Mouse (Mus musculus): ENCODE results near the gene Dbn1. TPM values are rescaled to one million over a fixed set of nuclear protein-coding genes. Genes with fewer than 3 reads are reported as not detected.
A peak's percentile ranks its signal among the peaks of the same experiment; 100 is the strongest.

The Dbn1 gene
- polyA plus RNA-seq, 1 experiment from 2014 or later: 417 TPM

DNA sequence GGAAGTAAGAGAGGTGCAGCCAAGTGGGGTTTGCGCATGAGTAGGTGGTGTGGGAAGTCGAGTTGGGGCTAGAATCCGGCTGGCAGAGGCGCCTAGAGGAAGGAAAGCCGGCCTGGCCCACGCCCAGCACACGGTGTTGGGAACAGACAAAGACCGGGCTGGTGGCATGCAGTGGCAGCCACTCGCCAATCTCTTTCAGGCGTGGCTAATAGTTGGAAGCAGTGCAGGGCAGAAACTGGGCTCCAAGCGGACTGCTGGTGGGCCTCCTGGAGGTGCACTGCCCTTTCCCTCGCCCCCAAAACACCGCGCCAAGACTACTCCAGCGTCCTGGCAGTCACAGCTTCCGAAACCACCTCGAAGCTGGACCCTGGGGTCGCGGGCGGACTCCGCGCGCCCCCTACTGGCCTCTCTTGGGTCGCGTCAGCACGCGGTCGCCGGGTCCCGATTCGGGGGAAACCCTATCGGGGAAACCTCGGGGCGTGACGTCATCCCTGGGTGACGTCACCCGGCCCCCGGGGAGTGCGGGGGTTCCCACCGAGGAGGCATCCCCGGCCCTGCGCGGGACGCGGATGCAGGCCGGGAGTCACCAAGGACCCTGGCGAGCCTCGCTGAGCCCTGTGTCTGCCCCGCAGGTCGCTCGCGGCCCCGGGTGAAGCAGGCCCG, 16.6 kb downstream of the Dbn1 start:
- Histone ChIP-seq H3K9me3 (replicated peaks) (no peaks in the 10 kb centered on the region), H3K4me1 (peaks cover 70% of the 10 kb centered on the region), H3K36me3 (peaks cover 30% of the 10 kb centered on the region), H3K27me3 (ENCODE audit: low read depth, poor library complexity, severe bottlenecking) (peaks cover 8% of the 10 kb centered on the region; the same call in 1 of the 2 replicates), H3K4me3 (peak overlapping the region; percentile 66), H3K27ac (peak overlapping the region; percentile 81)
- DNase-seq (ENCODE audit: low spot score): peak; percentile 98
- WGBS: 3% methylated on average over 54 of the region's 54 CpGs

DNA sequence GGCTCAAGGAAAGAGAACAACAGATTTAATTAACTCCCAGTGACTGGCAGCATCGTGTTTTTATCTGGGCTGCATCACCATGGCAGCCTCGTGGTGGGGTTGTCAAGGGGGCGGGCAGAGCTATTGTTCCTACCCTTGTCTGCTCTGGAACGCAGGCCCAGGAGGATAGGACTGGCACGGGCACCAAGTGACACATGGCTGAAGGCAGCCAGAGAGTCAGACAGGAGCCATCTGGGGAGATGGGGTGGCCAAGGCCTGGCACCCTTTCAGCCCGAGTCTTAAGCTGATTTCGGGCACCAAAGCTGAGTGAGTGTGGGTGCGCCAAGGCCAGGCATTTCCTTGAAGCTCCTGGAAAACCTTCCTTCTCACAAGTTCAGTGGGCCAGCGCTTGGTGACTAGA, 17.5 kb downstream of the Dbn1 start:
- H3K4me3 ChIP-seq: no peak overlapping the region

GRCm38 (mm10) chr13:55468851-55469560, 18.9 kb downstream of the Dbn1 start:
- no peak overlapping the region for H3K27ac ChIP-seq
- DNase-seq (ENCODE audit: low spot score): peak; percentile 61
- H3K9me3 ChIP-seq (replicated peaks): no peaks in the 10 kb centered on the region
- H3K4me3 ChIP-seq: no peak overlapping the region
- H3K27me3 ChIP-seq (ENCODE audit: low read depth, poor library complexity, severe bottlenecking): peaks cover 8% of the 10 kb centered on the region; the same call in 1 of the 2 replicates
- peaks cover 7% of the 10 kb centered on the region for H3K36me3 ChIP-seq
- peaks cover 79% of the 10 kb centered on the region for H3K4me1 ChIP-seq
- WGBS: 58% methylated on average over 13 of the region's 13 CpGs

More for the DNA sequence above, 17.5 kb downstream of the Dbn1 start:
- DNase-seq (ENCODE audit: low spot score): no peak
- Histone ChIP-seq H3K27me3 (ENCODE audit: low read depth, poor library complexity, severe bottlenecking) (peaks cover 8% of the 10 kb centered on the region; the same call in 1 of the 2 replicates), H3K9me3 (replicated peaks) (no peaks in the 10 kb centered on the region), H3K36me3 (peaks cover 21% of the 10 kb centered on the region), H3K27ac (peak overlapping the region; percentile 81; the same call in 1 of the 2 replicates), H3K4me1 (peaks cover 78% of the 10 kb centered on the region)
- WGBS: 77% methylated on average over 9 of the region's 9 CpGs

GRCm38 (mm10) chr13:55465830-55466440, 22.0 kb downstream of the Dbn1 start:
- H3K27ac ChIP-seq: peak overlapping the region; percentile 91; the same call in 1 of the 2 replicates

GRCm38 (mm10) chr13:55465184-55465583, 22.7 kb downstream of the Dbn1 start:
- Histone ChIP-seq H3K27ac (peak overlapping the region; percentile 91), H3K27me3 (ENCODE audit: low read depth, poor library complexity, severe bottlenecking) (0 out of 2 replicates have a peak, but pooled peaks cover 3% of the 10 kb centered on the region), H3K4me3 (peak overlapping the region; percentile 71), H3K36me3 (peaks cover 27% of the 10 kb centered on the region), H3K9me3 (replicated peaks) (no peaks in the 10 kb centered on the region), H3K4me1 (peaks cover 56% of the 10 kb centered on the region)
- no peak for DNase-seq (ENCODE audit: low spot score)
- 20% methylated on average over 3 of the region's 3 CpGs for WGBS

More at GRCm38 (mm10) chr13:55465830-55466440, 22.0 kb downstream of the Dbn1 start:
- H3K36me3 ChIP-seq: peaks cover 20% of the 10 kb centered on the region
- WGBS: 84% methylated on average over 5 of the region's 5 CpGs
- DNase-seq (ENCODE audit: low spot score): no peak
- peak overlapping the region; percentile 24; the same call in 1 of the 2 replicates for H3K4me3 ChIP-seq
- peaks cover 10% of the 10 kb centered on the region; the same call in 1 of the 2 replicates for H3K27me3 ChIP-seq (ENCODE audit: low read depth, poor library complexity, severe bottlenecking)
- no peaks in the 10 kb centered on the region for H3K9me3 ChIP-seq (replicated peaks)
- H3K4me1 ChIP-seq: peaks cover 62% of the 10 kb centered on the region

DNA sequence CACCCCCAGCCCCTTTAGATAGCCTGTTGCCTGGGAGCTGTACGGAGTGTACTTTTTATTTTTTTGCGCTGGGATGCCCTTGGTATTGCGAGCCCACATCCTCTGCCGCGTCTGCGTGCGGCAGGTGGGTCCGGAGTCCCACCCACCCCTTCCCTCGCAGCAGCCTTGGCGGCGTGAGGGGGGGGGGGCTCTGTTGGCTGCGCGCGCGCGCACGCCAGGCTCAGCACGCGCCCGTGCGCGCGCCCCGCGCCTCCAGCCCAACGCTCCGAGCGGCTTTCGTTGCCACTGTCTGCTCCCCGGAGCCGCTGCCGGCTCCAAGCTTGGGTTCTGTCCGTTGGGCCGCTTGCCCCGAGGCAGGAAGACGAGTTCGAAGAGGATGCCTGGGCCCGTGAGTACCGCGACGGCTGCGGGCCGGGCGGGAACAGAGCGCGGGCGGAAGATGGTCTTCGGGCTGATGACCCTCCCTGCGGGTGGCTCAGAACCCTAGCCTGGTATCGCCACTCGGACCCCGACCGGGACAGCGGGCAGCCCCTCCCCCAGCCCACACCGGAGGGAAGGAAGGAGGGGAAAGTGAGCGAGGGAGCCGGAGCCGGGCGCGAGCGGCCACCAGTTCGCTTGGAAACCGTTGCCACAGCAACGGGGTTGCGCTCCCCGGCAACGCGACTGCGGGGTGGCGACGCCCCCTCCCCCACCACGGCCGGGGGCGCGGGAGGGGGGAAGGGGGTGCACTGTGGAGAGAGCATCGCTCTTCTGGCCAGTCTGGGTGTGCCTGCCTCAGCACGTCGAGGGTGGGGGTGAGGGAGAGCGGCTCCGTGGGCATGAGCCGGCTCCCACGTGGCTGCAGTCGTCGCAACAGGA, 23.7 kb downstream of the Dbn1 start, which contains the start of gene Prr7:
Gene Prr7 (plus strand): TSS at position 241 of the 858 bp plus-strand sequence.
- under 1% methylated on average over 81 of the region's 84 CpGs for WGBS
- H3K27me3 ChIP-seq (ENCODE audit: low read depth, poor library complexity, severe bottlenecking): 0 out of 2 replicates have a peak, but pooled peaks cover 3% of the 10 kb centered on the region
- peak; percentile 80 for DNase-seq (ENCODE audit: low spot score)
- peaks cover 51% of the 10 kb centered on the region for H3K4me1 ChIP-seq
- peak within 1 kb of the TSS; percentile 91 for H3K27ac ChIP-seq
- H3K36me3 ChIP-seq: peaks cover 36% of the 10 kb centered on the region
- peak within 1 kb of the TSS; percentile 71 for H3K4me3 ChIP-seq
- no peaks in the 10 kb centered on the region for H3K9me3 ChIP-seq (replicated peaks)

DNA sequence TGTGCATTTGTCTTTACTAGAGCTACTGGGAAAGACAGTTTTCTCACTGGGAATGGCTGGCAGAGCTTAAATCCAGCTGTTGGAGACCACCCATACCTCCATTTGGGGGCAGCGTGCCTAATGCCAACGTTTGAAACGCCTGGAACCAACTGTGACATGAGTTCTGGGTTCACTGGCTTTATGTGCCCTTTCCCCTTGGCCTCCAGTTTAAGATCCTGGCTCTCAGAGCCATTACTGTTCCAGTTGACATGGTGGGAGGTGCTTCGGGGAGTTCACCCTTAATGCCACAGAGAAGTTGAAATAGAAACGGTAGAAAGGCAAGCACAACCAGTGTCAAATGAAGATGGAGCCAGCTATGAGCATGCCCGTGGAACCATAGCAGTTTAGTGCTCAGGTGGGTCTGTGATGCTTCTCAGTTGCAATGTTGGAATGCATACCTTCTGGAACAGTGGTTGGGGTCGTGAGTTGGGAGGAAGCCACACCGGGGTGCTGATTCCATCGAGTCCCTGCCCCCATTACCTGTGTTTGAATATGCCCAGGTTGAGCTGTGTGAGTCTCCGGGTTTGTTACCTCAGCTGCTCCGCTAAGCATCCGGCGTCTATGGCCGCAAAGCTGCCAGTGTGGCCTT, 24.4 kb downstream of the Dbn1 start:
- DNase-seq (ENCODE audit: low spot score): no peak
- Histone ChIP-seq H3K27ac (peak overlapping the region; percentile 91), H3K27me3 (ENCODE audit: low read depth, poor library complexity, severe bottlenecking) (0 out of 2 replicates have a peak, but pooled peaks cover 3% of the 10 kb centered on the region), H3K36me3 (peaks cover 43% of the 10 kb centered on the region), H3K4me1 (peaks cover 44% of the 10 kb centered on the region), H3K4me3 (peak overlapping the region; percentile 71), H3K9me3 (replicated peaks) (no peaks in the 10 kb centered on the region)
- WGBS: 12% methylated on average over 14 of the region's 14 CpGs

- H3K27ac ChIP-seq: no peak overlapping the region
- no peaks in the 10 kb centered on the region for H3K9me3 ChIP-seq (replicated peaks)
- H3K4me1 ChIP-seq: peaks cover 42% of the 10 kb centered on the region
- H3K36me3 ChIP-seq: peaks cover 49% of the 10 kb centered on the region
- 45% methylated on average over 2 of the region's 2 CpGs for WGBS
- 0 out of 2 replicates have a peak overlapping the region, but pooled peaks have one; percentile 71 for H3K4me3 ChIP-seq
- H3K27me3 ChIP-seq (ENCODE audit: low read depth, poor library complexity, severe bottlenecking): 0 out of 2 replicates have a peak, but pooled peaks cover 3% of the 10 kb centered on the region
- no peak for DNase-seq (ENCODE audit: low spot score)
Observed at GRCm38 (mm10) chr13:55462965-55463364, 24.9 kb downstream of the Dbn1 start.

DNA sequence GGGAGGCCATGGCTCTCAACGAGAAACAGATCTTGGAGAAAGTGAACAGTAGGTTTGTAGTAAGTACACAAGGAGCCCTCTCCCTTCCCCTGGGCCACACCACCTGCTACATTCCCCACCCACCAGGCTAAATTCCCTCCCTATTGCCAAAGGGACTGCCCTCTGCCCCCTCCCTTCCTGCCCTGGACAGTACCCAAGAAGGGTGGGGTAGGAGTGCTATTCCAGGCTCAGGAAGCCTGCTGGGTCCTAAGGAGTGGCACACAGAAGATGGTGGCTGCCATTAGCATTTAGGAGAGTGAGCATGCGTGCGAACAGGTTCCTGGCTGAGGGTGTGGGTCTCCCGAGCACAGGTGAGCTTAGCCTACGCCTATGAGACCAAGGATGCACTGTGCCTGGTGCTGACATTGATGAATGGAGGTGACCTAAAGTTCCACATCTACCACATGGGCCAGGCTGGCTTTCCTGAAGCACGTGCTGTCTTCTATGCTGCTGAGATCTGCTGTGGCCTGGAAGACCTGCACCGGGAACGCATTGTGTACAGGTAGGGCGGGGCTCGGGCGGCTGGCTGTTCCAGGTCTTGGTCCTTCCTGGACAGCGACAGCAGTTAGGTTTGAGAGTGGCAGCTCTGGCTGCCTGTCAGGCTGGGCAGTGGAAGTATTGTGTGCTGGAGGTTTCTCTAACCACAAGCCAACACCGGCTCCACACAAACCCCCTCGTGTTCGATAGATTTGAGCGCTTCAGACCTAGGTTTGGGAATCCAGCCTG, 35.9 kb downstream of the Dbn1 start:
- Histone ChIP-seq H3K9me3 (replicated peaks) (no peaks in the 10 kb centered on the region), H3K36me3 (peaks cover 92% of the 10 kb centered on the region), H3K27ac (no peak overlapping the region), H3K27me3 (ENCODE audit: low read depth, poor library complexity, severe bottlenecking) (no peaks in the 10 kb centered on the region), H3K4me3 (no peak overlapping the region), H3K4me1 (peaks cover 10% of the 10 kb centered on the region)
- no peak for DNase-seq (ENCODE audit: low spot score)
- WGBS: 94% methylated on average over 16 of the region's 16 CpGs

DNA sequence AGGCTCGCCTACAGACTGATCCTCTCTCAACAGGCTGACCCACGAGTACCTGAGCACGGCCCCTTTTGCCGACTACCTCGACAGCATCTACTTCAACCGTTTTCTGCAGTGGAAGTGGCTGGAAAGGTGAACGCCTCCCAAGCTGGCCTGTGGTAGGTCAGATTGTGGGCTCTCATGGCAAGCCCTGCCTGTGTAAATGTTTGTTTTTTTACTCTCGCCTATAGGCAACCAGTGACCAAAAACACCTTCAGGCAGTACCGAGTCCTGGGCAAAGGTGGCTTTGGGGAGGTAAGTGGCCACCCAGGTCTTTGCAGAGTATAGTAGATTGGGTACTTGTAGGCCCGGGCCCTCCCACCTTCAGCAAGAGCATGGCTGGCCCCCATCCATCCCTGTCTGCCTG, 36.6 kb downstream of the Dbn1 start:
- H3K4me1 ChIP-seq: peaks cover 16% of the 10 kb centered on the region
- whole genome bisulfite sequencing: 93% methylated on average over 10 of the region's 10 CpGs
- no peak for DNase-seq (ENCODE audit: low spot score)
- H3K4me3 ChIP-seq: no peak overlapping the region
- H3K9me3 ChIP-seq (replicated peaks): no peaks in the 10 kb centered on the region
- peaks cover 85% of the 10 kb centered on the region for H3K36me3 ChIP-seq
- no peak overlapping the region for H3K27ac ChIP-seq
- no peaks in the 10 kb centered on the region for H3K27me3 ChIP-seq (ENCODE audit: low read depth, poor library complexity, severe bottlenecking)

DNA sequence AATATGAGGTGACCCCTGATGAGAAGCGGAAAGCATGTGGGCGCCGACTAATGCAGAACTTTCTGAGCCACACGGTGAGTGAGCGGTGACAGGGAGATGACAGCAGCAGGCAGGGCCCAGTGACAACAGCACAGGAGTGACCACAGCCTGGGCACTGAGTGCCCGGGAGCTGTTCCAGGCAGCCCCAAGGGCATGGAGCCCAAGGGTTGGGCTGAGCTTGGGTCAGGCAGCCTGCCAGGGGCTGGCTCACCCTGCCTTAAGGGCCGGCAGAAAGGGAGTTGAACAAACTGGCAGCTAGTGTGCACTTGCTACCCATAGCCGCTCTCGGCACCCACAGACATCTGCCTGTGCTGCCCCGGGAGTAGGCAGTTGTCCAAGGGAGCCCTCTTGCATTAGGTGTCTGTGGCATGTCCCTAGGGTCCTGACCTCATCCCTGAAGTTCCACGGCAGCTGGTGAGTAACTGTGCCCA, 37.4 kb downstream of the Dbn1 start:
- peaks cover 22% of the 10 kb centered on the region for H3K4me1 ChIP-seq
- DNase-seq (ENCODE audit: low spot score): no peak
- H3K36me3 ChIP-seq: peaks cover 77% of the 10 kb centered on the region
- H3K27me3 ChIP-seq (ENCODE audit: low read depth, poor library complexity, severe bottlenecking): no peaks in the 10 kb centered on the region
- no peak overlapping the region for H3K27ac ChIP-seq
- no peak overlapping the region for H3K4me3 ChIP-seq
- 93% methylated on average over 11 of the region's 11 CpGs for WGBS
- H3K9me3 ChIP-seq (replicated peaks): no peaks in the 10 kb centered on the region

Data from limb, embryonic 10.5 days (tissue).